Mouse (Mus musculus): Measurements from ENCODE around the gene Afap1l2. TPM values are rescaled to one million over a fixed set of nuclear protein-coding genes. Genes with fewer than 3 reads are reported as not detected.

Afap1l2 gene
- total and polyA plus RNA-seq, 2 experiments from 2014 or later: 12.3 to 20.8 TPM

DNA sequence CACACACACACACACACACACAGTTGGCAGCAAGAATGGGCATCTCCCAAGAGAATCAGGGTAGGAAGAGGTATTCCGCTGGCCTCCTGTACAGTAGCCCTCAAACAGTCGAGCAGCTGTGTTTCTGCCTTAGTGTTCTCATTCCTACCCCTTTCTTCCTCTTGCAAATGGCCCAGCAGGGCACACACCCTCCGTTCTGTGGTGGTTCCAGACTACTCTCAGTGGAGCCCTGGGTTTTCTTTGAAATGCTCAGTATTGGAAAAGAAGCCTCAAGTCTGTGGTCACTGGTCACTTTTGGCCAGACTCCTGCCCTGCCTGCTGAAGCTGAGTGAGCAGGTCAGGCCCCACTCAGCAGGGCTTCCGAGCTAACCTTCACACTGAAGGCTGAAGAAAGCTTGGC lies 1.6 kb upstream of the Afap1l2 start:
- Histone ChIP-seq H3K4me2 (ENCODE audit: low read depth, low read length) (no peak overlapping the region), H3K36me3 (ENCODE audit: insufficient read depth, low read length) (no peaks in the 10 kb centered on the region), H3K9ac (replicated peaks; ENCODE audit: low read length) (no peak overlapping the region), H3K27ac (no peak overlapping the region), H3K9me3 (ENCODE audit: low read length) (no peaks in the 10 kb centered on the region), H3K4me3 (ENCODE audit: low read length) (no peak overlapping the region), H3K4me1 (ENCODE audit: insufficient read depth, low read length) (peaks cover 21% of the 10 kb centered on the region), H3K27me3 (ENCODE audit: insufficient read depth, low read length) (peaks cover 18% of the 10 kb centered on the region)
- DNase-seq (ENCODE audit: low spot score) (no peak), ATAC-seq (no peak)
- WGBS: 34% methylated on average over 4 of the region's 4 CpGs
- no peak for TF ChIP-seq CTCF (IDR thresholded peaks at IDR 0.05; ENCODE audit: low read depth)

DNA sequence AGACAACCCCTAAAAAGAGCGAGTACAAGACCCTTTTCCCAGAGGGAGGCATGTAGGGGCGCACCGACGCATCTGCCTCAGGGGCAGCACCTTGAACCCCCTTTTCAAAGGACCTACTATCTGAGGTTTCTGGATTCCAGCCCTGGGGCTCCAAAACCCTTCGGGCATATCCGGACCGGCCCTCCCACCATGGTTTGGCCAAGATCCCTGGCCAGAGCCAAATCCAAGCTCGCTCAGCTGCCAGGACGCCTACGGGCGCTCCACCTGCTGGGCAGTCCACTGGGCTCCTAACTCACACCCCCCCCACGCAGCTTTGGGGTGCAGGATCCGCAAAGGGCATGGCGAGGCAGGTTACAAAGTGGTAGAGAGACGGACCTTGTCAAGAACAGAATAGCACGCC lies 737 bp downstream of the Afap1l2 start:
- H3K4me1 ChIP-seq (ENCODE audit: insufficient read depth, low read length): peaks cover 35% of the 10 kb centered on the region
- peaks cover 18% of the 10 kb centered on the region for H3K27me3 ChIP-seq (ENCODE audit: insufficient read depth, low read length)
- peak overlapping the region; percentile 60 for H3K27ac ChIP-seq

GRCm38 (mm10) chr19:57006841-57007240 lies 1.2 kb downstream of the Afap1l2 start:
- ATAC-seq: no peak
- H3K36me3 ChIP-seq (ENCODE audit: insufficient read depth, low read length): no peaks in the 10 kb centered on the region

More for the DNA sequence above, 737 bp downstream of the Afap1l2 start:
- DNase-seq (ENCODE audit: low spot score) (peak; percentile 53), ATAC-seq (no peak)
- 36% methylated on average over 16 of the region's 16 CpGs for WGBS
- Histone ChIP-seq H3K36me3 (ENCODE audit: insufficient read depth, low read length) (no peaks in the 10 kb centered on the region), H3K9ac (replicated peaks; ENCODE audit: low read length) (peak overlapping the region; percentile 63), H3K4me3 (ENCODE audit: low read length) (peak overlapping the region; percentile 55), H3K9me3 (ENCODE audit: low read length) (no peaks in the 10 kb centered on the region), H3K4me2 (ENCODE audit: low read depth, low read length) (peak overlapping the region; percentile 89)
- peak; percentile 31 for TF ChIP-seq CTCF (IDR thresholded peaks at IDR 0.05; ENCODE audit: low read depth)

GRCm38 (mm10) chr19:57005062-57005461 lies 3.0 kb downstream of the Afap1l2 start:
- no peak overlapping the region for H3K27ac ChIP-seq
- no peaks in the 10 kb centered on the region for H3K36me3 ChIP-seq (ENCODE audit: insufficient read depth, low read length)
- peaks cover 18% of the 10 kb centered on the region for H3K27me3 ChIP-seq (ENCODE audit: insufficient read depth, low read length)
- no peak for DNase-seq (ENCODE audit: low spot score)
- no peak for TF ChIP-seq CTCF (IDR thresholded peaks at IDR 0.05; ENCODE audit: low read depth)
- peaks cover 33% of the 10 kb centered on the region for H3K4me1 ChIP-seq (ENCODE audit: insufficient read depth, low read length)
- H3K4me3 ChIP-seq (ENCODE audit: low read length): no peak overlapping the region
- H3K4me2 ChIP-seq (ENCODE audit: low read depth, low read length): 0 out of 2 replicates have a peak overlapping the region, but pooled peaks have one; percentile 6
- 81% methylated on average over 4 of the region's 4 CpGs for WGBS
- ATAC-seq: no peak
- no peaks in the 10 kb centered on the region for H3K9me3 ChIP-seq (ENCODE audit: low read length)
- H3K9ac ChIP-seq (replicated peaks; ENCODE audit: low read length): no peak overlapping the region

More at GRCm38 (mm10) chr19:57006841-57007240, 1.2 kb downstream of the Afap1l2 start:
- no peak for DNase-seq (ENCODE audit: low spot score)
- peak overlapping the region; percentile 89 for H3K4me2 ChIP-seq (ENCODE audit: low read depth, low read length)
- no peaks in the 10 kb centered on the region for H3K9me3 ChIP-seq (ENCODE audit: low read length)
- no peak for TF ChIP-seq CTCF (IDR thresholded peaks at IDR 0.05; ENCODE audit: low read depth)
- WGBS: 48% methylated on average over 13 of the region's 13 CpGs
- H3K9ac ChIP-seq (replicated peaks; ENCODE audit: low read length): peak overlapping the region; percentile 63
- peaks cover 35% of the 10 kb centered on the region for H3K4me1 ChIP-seq (ENCODE audit: insufficient read depth, low read length)
- peak overlapping the region; percentile 55 for H3K4me3 ChIP-seq (ENCODE audit: low read length)
- H3K27ac ChIP-seq: peak overlapping the region; percentile 60; the same call in 1 of the 2 replicates
- H3K27me3 ChIP-seq (ENCODE audit: insufficient read depth, low read length): peaks cover 18% of the 10 kb centered on the region

- Histone ChIP-seq H3K9ac (replicated peaks; ENCODE audit: low read length) (no peak overlapping the region), H3K36me3 (ENCODE audit: insufficient read depth, low read length) (no peaks in the 10 kb centered on the region), H3K4me3 (ENCODE audit: low read length) (no peak overlapping the region), H3K4me1 (ENCODE audit: insufficient read depth, low read length) (peaks cover 35% of the 10 kb centered on the region), H3K27ac (peak overlapping the region; percentile 54; the same call in 1 of the 2 replicates), H3K27me3 (ENCODE audit: insufficient read depth, low read length) (peaks cover 16% of the 10 kb centered on the region), H3K9me3 (ENCODE audit: low read length) (no peaks in the 10 kb centered on the region), H3K4me2 (ENCODE audit: low read depth, low read length) (peak overlapping the region; percentile 43)
- peak; percentile 37; the same call in 1 of the 2 replicates for ATAC-seq
- DNase-seq (ENCODE audit: low spot score): peak; percentile 82
- no peak for TF ChIP-seq CTCF (IDR thresholded peaks at IDR 0.05; ENCODE audit: low read depth)
- WGBS: 21% methylated on average over 7 of the region's 7 CpGs
Observed at GRCm38 (mm10) chr19:57003460-57003810, 4.6 kb downstream of the Afap1l2 start.

DNA sequence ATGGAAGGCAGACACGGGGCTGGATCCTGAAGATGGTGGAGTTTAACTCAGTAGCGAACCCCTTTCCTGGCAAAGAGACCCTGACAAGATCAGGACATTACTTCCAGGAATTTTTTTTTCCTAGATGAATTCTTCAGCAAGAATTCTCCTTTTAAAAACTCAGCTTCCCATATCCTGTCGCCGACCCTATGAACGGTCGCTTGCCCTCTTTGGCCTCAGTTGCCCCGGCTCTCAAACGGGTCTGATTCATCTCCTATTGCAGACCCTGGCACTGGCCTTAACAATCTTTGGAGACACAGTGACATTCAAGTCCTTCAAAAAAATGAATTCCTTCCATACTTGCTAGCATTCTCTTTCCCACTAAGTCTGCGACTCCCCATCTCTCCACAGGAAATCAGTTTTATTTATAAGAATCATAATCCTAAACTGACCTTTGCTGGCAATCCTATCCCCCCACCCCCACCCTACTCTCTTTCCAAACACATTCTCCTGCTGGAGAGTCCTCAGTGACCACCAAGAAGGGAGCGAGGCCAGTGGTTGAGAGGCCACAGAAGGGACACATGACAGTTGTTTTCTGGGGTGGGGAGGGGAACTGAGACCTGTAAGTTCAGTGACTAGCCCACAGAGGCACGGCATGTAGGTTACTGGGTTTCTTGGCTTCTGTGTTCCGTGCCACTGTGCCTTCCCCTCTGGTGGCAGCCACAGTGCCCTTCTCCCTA lies 5.1 kb downstream of the Afap1l2 start:
- H3K36me3 ChIP-seq (ENCODE audit: insufficient read depth, low read length): no peaks in the 10 kb centered on the region
- peak overlapping the region; percentile 54; the same call in 1 of the 2 replicates for H3K27ac ChIP-seq

GRCm38 (mm10) chr19:57001926-57002325 lies 6.1 kb downstream of the Afap1l2 start:
- no peak for TF ChIP-seq CTCF (IDR thresholded peaks at IDR 0.05; ENCODE audit: low read depth)
- Histone ChIP-seq H3K27ac (0 out of 2 replicates have a peak overlapping the region, but pooled peaks have one; percentile 13), H3K4me2 (ENCODE audit: low read depth, low read length) (no peak overlapping the region), H3K36me3 (ENCODE audit: insufficient read depth, low read length) (no peaks in the 10 kb centered on the region), H3K9ac (replicated peaks; ENCODE audit: low read length) (no peak overlapping the region), H3K4me1 (ENCODE audit: insufficient read depth, low read length) (peaks cover 26% of the 10 kb centered on the region), H3K9me3 (ENCODE audit: low read length) (no peaks in the 10 kb centered on the region), H3K4me3 (ENCODE audit: low read length) (no peak overlapping the region), H3K27me3 (ENCODE audit: insufficient read depth, low read length) (peaks cover 5% of the 10 kb centered on the region; the same call in 1 of the 2 replicates)
- WGBS: 90% methylated on average over 4 of the region's 4 CpGs
- no peak for ATAC-seq
- no peak for DNase-seq (ENCODE audit: low spot score)

More for the DNA sequence above, 5.1 kb downstream of the Afap1l2 start:
- DNase-seq (ENCODE audit: low spot score) (no peak), ATAC-seq (no peak)
- WGBS: 71% methylated on average over 12 of the region's 12 CpGs
- H3K9me3 ChIP-seq (ENCODE audit: low read length): no peaks in the 10 kb centered on the region
- TF ChIP-seq CTCF (IDR thresholded peaks at IDR 0.05; ENCODE audit: low read depth): no peak; the same call in 1 of the 2 replicates
- no peak overlapping the region for H3K4me3 ChIP-seq (ENCODE audit: low read length)
- H3K4me1 ChIP-seq (ENCODE audit: insufficient read depth, low read length): peaks cover 30% of the 10 kb centered on the region
- no peak overlapping the region for H3K9ac ChIP-seq (replicated peaks; ENCODE audit: low read length)
- peaks cover 11% of the 10 kb centered on the region for H3K27me3 ChIP-seq (ENCODE audit: insufficient read depth, low read length)
- H3K4me2 ChIP-seq (ENCODE audit: low read depth, low read length): 0 out of 2 replicates have a peak overlapping the region, but pooled peaks have one; percentile 43

All from hindbrain, postnatal 0 days (tissue).